Mouse (Mus musculus): ENCODE measurements around the gene Spg11. TPM values are rescaled to one million over a fixed set of nuclear protein-coding genes. Genes with fewer than 3 reads are reported as not detected.

The Spg11 gene
- polyA plus RNA-seq, 1 experiment from 2014 or later, result 7.3 TPM

- Histone ChIP-seq H3K27me3 (ENCODE audit: control insufficient read depth, insufficient read depth, low read depth, low read length) (no peaks in the 10 kb centered on the region), H3K27ac (ENCODE audit: low read length) (no peak overlapping the region), H3K9ac (ENCODE audit: low read depth, low read length) (no peak overlapping the region), H3K4me1 (ENCODE audit: control insufficient read depth, insufficient read depth, low read length) (no peaks in the 10 kb centered on the region), H3K36me3 (ENCODE audit: control insufficient read depth, insufficient read depth, low read length) (no peaks in the 10 kb centered on the region), H3K4me2 (ENCODE audit: low read length) (no peak overlapping the region), H3K9me3 (replicated peaks; ENCODE audit: control insufficient read depth, low read length, poor library complexity, severe bottlenecking) (no peaks in the 10 kb centered on the region), H3K4me3 (ENCODE audit: low read depth, low read length) (no peak overlapping the region)
- ATAC-seq, result no peak
- 53% methylated on average over 1 of the region's 1 CpGs for whole genome bisulfite sequencing
These were observed 99.5 kb downstream of the Spg11 start for GRCm38 (mm10) chr2:122018705-122019104.

GRCm38 (mm10) chr2:122011441-122011840 lies 106.7 kb downstream of the Spg11 start:
- WGBS, result 84% methylated on average over 7 of the region's 7 CpGs
- ATAC-seq, result no peak
- H3K4me3 ChIP-seq (ENCODE audit: low read depth, low read length), result no peak overlapping the region

GRCm38 (mm10) chr2:122008832-122009231 lies 109.4 kb downstream of the Spg11 start:
- no peaks in the 10 kb centered on the region for H3K9me3 ChIP-seq (replicated peaks; ENCODE audit: control insufficient read depth, low read length, poor library complexity, severe bottlenecking)
- H3K4me1 ChIP-seq (ENCODE audit: control insufficient read depth, insufficient read depth, low read length), result no peaks in the 10 kb centered on the region
- H3K27me3 ChIP-seq (ENCODE audit: control insufficient read depth, insufficient read depth, low read depth, low read length), result no peaks in the 10 kb centered on the region
- 95% methylated on average over 3 of the region's 3 CpGs for WGBS
- H3K9ac ChIP-seq (ENCODE audit: low read depth, low read length), result no peak overlapping the region
- H3K4me3 ChIP-seq (ENCODE audit: low read depth, low read length), result no peak overlapping the region
- ATAC-seq, result no peak
- H3K36me3 ChIP-seq (ENCODE audit: control insufficient read depth, insufficient read depth, low read length), result no peaks in the 10 kb centered on the region
- H3K27ac ChIP-seq (ENCODE audit: low read length), result no peak overlapping the region
- H3K4me2 ChIP-seq (ENCODE audit: low read length), result no peak overlapping the region

More at GRCm38 (mm10) chr2:122011441-122011840, 106.7 kb downstream of the Spg11 start:
- H3K9ac ChIP-seq (ENCODE audit: low read depth, low read length), result no peak overlapping the region
- no peak overlapping the region for H3K27ac ChIP-seq (ENCODE audit: low read length)
- H3K9me3 ChIP-seq (replicated peaks; ENCODE audit: control insufficient read depth, low read length, poor library complexity, severe bottlenecking), result no peaks in the 10 kb centered on the region
- no peaks in the 10 kb centered on the region for H3K4me1 ChIP-seq (ENCODE audit: control insufficient read depth, insufficient read depth, low read length)
- H3K4me2 ChIP-seq (ENCODE audit: low read length), result no peak overlapping the region
- no peaks in the 10 kb centered on the region for H3K36me3 ChIP-seq (ENCODE audit: control insufficient read depth, insufficient read depth, low read length)
- H3K27me3 ChIP-seq (ENCODE audit: control insufficient read depth, insufficient read depth, low read depth, low read length), result no peaks in the 10 kb centered on the region

Small RNAs within 50 kb of the gene (microRNA-seq; reads per million reads assigned to microRNA genes)
- gene Gm47314, result not detected

Other genes starting within 250 kb of the Spg11 start
- gene Ctdspl2, start 162.4 kb downstream of the Spg11 start, polyA plus RNA-seq (2015; fragmentation: Nextera tagmentation; extraction: Ambion mirVana), result 33.8 and 36.3 TPM in 2 replicates
- 0.68 and 0.77 TPM in 2 replicates for gene Mageb3, start 162.3 kb downstream of the Spg11 start, polyA plus RNA-seq (2015; fragmentation: Nextera tagmentation; extraction: Ambion mirVana)
- gene Eif3j1, start 89.8 kb downstream of the Spg11 start, polyA plus RNA-seq (2015; fragmentation: Nextera tagmentation; extraction: Ambion mirVana), result 11.4 and 11.7 TPM in 2 replicates
- gene B2m, start 29.3 kb upstream of the Spg11 start, polyA plus RNA-seq (2015; fragmentation: Nextera tagmentation; extraction: Ambion mirVana), result 68.3 and 72.7 TPM in 2 replicates
- not detected in 2 replicates for gene Trim69, start 42.3 kb upstream of the Spg11 start, polyA plus RNA-seq (2015; fragmentation: Nextera tagmentation; extraction: Ambion mirVana)
- not detected in 2 replicates for gene Patl2, start 67.8 kb upstream of the Spg11 start, polyA plus RNA-seq (2015; fragmentation: Nextera tagmentation; extraction: Ambion mirVana)
- gene Terb2, start 67.9 kb upstream of the Spg11 start, polyA plus RNA-seq (2015; fragmentation: Nextera tagmentation; extraction: Ambion mirVana), result not detected in 2 replicates
- 23.0 and 25.5 TPM in 2 replicates for gene Sord, start 116.4 kb upstream of the Spg11 start, polyA plus RNA-seq (2015; fragmentation: Nextera tagmentation; extraction: Ambion mirVana)
- gene Duox2, start 180.1 kb upstream of the Spg11 start, polyA plus RNA-seq (2015; fragmentation: Nextera tagmentation; extraction: Ambion mirVana), result 0.03 TPM in 1 of 2 replicates, not detected in the other
- gene Duoxa2, start 180.5 kb upstream of the Spg11 start, polyA plus RNA-seq (2015; fragmentation: Nextera tagmentation; extraction: Ambion mirVana), result 0.19 and 0.26 TPM in 2 replicates
- gene Duoxa1, start 195.3 kb upstream of the Spg11 start, polyA plus RNA-seq (2015; fragmentation: Nextera tagmentation; extraction: Ambion mirVana), result 0.17 and 0.26 TPM in 2 replicates
- 0.07 and 0.11 TPM in 2 replicates for gene Duox1, start 197.3 kb upstream of the Spg11 start, polyA plus RNA-seq (2015; fragmentation: Nextera tagmentation; extraction: Ambion mirVana)

Data from midbrain, embryonic 16.5 days (tissue).